Mouse (Mus musculus) T-helper 2 cell (primary cell): ENCODE results near the gene Tnni3k.
"Not testable (repeated sequence)": the region's sequence is repeated elsewhere in the genome, so short reads cannot be mapped to it uniquely, and the experiment has no call there.

Experiments
- in situ Hi-C: fragments of 300-600 bp; cut with MboI, MseI; formaldehyde crosslinking; loops from one replicate; pipeline ENCODE4 v1.15.1; 2025; ENCODE audit warnings: high pct_unique_total_duplicates

The Tnni3k gene

DNA sequence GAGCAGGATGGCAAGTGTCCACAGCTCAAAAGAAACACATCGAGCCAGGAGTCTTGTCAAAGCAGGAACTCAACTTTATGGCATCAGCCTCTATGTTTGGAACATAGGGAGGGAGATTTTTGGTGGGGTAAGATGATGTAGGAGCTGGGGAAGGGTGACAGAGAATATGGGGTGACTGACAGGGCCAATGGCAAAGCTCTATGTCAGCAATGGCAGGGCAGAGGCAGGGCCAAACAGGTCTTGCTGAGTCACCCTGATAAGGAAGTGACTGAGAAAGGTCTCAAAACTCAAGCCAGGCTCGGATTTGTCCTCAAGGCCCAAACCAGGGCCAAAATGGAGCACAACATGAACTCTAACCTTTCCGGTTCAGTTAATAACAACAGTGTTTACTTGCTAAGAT is 219.1 kb downstream of the Tnni3k start:
- in situ Hi-C loops: no loop called here

DNA sequence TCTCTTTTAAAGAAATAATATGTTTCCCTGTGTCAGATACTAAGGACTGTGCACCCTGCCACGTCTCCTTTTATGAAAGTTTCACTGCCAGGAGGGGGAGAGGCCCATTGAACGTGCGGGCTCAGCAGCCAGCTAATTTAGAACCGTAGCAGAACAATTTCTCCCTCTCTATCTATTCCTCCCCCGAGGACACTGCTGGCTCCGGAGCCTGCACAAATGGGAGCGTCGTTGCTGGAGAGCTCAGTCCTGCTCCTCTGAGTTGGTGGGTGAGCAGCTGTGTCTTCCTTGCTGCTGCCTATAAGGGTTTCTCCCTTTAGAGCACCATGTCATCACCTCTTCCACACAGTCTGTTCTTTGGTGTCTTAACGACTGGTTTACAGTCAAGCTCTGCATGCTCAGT is 220.8 kb downstream of the Tnni3k start:
- in situ Hi-C loops: no loop called here

DNA sequence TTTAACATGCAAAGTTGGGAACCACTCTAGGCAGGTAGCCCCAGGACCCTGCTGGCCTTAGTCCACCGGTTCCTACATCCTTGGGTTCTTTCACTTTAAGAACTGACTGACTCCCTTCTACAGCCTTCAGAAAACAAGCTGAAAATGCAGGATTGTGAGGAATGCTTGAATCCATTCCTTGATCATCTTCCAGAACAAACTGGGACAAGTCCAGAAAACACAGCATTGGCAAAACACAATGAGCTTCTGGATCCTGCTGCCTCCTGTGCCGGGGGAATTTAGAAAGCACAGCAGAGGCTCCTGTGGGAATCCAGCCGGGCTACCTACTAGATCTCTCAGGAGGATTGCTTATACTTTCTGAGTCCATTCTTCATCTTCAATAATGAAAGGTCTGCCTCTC is 229.5 kb downstream of the Tnni3k start:
- in situ Hi-C loops: no loop called here

DNA sequence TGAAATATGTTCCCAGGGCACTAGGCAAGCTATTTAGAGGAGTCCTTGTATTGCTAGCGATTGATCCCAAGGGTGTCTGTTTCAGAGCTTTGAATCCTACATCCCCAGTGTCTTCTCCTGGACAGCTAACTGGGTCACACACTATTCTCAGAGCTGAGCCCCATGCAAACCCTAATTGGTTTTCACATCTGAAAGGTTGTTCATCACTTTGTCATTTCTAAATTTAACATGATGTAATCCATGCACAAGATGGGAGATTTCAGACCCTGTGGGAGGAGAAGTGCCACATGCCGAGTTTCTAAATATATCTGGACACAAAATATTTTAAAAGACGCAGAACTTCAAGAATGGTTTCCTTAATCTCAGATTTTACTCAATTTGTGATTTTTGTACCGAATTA is 230.5 kb downstream of the Tnni3k start:
- in situ Hi-C loops: no loop called here

DNA sequence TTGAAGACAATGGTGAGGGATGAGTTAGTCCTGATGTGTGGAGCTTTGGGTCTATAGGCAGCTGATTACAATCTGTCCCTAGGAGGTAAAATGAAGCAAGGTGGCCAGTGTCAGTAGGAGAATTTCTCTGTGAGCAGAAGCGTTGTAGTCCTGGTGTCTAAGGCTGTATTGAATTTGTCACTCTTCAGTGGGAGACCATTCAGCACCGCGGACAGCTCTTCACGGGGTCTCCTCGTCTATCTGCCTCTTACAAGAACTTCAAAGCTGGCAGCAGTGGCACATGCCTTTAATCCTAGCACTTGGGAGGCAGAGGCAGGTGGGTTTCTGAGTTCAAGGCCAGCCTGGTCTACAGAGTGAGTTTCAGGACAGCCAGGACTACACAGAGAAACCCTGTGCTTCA is 235.5 kb downstream of the Tnni3k start:
- in situ Hi-C loops: not testable (repeated sequence)

DNA sequence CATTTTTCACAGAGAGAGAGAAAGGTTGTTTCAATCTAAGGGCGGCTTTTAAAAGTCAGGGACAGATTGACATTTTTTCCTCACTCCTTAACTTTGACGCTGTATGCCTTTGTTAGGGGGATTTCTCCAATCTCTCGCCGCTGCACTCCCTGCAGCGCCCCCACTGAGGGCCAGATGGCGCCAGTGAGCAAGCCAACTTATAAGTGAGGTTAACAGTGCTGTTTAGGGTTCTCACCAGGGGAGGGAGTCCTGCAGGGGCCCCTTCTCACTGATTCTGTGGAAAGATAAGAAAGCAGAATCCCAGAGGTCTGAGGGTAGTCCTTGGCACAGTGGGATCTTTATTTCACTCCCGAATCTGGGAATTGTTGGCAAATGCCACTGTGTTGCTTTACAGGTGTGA is 237.5 kb downstream of the Tnni3k start:
- in situ Hi-C loops: no loop called here

DNA sequence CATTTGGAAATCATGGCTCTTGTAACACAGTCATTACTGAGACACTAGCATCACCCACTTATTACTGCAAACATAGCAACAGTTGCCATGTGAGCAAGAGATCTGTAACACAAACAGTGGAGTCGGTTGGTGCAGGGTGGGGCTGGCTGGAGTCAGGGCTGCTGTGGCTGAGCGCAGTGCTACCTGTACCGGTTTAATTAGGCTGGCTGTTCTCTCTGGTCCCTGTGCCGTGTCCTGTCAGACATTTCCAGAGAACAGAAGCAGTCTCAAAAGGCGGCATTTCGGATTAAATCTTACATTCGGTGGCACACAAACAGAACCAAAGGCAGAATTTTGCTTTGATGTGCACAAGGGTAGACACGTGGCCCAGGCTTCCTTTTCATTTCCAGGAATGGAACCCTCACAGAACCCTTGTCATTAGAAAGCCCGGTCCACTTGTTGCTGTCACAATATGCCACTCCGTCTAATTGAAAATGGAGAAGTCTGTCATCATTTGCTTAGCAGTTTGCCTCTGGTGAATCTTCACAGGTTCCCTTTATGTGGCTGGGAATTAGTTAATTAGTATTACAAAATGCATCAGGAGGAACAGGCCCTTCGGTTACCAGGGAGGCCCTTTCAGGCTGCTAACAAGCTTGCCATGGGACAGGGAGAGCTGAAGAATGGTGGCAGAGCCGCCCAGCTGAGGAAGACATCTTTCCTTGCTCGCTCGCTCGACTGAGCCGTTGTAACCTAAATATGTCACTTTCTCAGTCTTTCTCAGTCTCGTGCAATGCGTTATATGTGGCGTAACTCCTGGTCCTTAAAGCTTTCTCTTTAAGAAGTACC is 238.2 kb downstream of the Tnni3k start:
- in situ Hi-C loops: no loop called here

DNA sequence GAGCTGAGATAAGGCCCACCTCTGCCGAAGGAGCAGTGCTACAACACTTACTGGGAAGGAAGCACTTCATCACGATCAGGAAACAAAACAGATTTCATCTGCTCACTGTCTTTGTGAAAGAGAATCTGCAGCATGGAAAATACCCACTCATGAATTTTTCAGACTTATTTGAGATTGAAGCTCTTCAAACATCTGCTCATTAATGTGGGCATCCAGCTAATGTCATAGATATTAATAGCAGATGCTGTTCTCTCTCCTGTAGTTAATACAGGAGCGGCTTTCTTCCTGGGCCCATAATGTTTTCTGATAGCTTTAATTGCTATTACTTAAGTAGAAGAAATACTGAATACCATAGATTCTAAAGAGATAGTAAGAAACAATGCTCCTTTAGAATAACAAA is 239.0 kb downstream of the Tnni3k start:
- in situ Hi-C loops: no loop called here

DNA sequence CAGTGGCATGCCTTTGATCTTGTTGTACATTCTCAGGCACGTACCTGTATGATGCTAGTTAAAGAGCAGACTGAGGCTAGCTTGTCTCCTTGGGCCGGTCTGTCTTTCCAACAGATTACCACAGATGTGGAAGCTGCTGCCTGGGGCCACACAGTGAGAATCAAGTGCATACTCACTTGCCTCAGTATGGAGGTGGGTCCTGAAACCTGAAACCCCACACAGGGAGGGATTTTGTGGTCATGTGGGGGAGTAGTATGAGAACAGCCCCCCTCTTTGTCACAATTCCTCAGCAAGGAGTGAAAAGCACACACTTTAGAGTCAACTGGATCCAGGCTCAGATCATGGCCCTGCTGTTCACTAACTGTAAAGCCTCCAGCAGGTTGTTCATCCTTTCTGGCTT is 239.6 kb downstream of the Tnni3k start:
- in situ Hi-C loops: no loop called here

DNA sequence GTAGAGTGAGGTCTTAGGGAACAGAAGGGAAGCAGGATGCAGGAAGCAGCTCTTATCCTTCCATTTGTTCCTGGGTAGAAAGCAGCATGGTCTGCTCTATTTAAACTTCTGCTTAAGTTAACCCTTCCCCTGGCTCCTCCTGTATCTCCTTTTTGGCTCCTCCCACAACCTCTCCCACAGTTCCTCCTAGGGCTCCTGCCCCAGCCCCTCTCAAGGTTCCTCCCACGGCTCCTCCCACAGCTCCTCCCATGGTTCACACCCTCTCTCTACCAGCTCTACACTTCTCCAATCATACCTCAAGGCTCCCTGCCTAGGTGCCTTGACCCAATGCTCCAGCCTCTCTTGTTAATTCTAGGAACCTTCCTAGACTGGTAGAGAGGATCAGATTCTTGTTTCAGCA is 242.3 kb downstream of the Tnni3k start:
- in situ Hi-C loops: no loop called here

DNA sequence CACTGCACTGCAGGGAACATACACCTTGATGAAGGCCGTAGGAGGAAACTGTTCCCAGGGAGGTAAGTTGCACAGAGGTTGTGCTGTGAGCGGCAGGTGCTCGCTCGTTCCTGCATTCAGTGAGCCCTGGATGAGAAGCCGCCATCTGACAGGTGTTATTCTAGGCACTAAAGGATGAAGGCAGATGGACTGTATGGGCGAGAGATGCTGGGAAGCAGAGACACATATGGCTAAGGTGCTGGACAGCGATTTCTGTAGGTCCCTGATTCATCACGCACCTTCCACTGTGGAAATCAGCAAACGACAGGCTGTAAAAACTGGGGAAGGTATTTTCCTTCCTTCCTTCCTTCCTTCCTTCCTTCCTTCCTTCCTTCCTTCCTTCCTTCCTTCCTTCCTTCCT is 243.4 kb downstream of the Tnni3k start:
- in situ Hi-C loops: no loop called here

DNA sequence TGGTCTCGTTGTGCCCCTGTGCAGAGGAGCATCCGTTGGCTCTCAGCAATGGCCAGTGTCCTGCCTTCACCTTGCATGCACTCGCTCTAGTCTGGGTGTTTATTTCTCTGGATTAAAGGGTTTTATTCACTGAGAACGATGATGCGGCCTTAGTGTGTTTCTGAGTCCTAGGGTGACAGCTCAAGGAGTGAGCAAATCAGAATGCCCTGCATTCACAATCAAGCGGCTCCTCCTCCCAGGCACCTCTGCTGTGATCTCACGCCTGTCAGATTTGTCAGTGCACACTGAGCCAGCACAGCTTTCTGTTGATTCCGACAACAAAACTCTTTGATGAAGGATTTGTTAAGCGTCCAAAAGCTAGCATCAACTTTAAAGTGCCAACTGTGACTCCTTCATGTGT is 243.9 kb downstream of the Tnni3k start:
- in situ Hi-C loops: no loop called here

DNA sequence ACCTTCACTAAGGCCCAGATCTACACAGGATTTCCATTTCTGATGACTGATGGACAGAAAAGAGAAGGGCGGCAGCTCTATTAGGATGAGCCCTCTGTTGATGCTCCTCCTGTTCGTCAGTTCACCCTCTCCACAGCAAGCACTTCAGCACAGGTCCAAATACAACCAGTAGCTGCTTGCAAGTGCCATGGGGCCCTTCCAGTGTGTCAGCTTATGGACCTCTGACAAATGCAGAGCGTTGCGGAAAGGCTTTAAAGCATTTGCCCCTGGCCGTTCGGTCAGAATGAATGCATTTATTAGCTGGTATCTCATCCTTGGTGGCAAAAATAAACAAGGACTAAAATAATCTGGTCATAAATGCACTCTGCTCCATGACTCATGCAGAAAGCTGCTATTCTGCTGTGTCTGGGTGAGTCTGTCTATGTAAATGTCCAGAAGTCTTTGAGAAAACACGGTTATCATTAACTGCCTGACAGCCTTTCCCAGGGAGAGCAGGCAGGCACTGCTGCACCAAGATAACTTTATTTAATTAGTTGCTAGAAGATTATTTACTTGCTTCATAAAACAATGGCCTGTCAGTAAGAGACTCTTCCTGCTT is 244.8 kb downstream of the Tnni3k start:
- in situ Hi-C loops: no loop called here

DNA sequence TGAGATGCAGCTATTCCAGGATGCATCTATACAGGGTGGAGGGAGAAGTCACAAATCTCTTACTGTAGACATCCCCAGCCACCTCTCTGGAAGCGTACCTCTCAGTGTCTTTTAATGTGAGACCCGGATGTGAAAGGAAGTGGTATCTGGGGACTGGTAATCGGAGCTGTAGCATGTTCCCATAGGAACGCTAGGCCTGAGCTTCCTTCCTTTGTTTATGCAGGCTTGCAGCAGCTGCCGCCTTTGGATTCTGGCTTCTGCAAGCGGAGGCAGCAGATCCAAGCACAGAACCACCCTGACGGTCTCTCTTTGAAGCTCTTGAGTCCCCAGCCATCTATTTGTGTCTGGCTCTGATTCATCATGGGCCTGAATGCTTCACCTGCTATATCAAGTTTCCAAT is 248.6 kb downstream of the Tnni3k start:
- in situ Hi-C loops: no loop called here

DNA sequence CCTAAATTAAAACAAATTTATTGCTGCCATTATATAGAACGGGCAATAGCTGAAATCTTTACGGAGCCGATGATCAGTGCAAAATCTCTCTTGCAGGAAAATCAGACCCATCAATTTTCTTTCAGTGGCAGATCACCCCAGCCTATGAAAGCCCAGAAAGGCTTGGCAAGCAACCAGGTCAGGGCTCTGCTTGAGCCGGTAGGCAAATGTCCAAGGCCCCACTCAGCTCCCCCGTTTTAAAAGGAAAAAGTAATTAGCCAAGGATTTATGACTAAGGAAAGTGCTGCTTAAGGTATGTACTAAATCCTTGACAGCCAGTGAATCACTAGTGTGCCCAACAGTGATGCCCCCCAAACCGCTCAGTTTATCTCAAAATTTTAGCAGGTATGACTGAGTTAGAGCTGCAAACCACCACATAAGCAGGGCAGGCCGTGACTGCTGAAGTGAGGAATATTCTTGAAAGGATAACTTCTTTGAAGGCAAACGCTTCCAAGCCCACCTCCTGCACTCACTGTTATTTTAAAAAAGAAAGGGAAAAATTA is 254.2 kb downstream of the Tnni3k start:
- in situ Hi-C loops: no loop called here

DNA sequence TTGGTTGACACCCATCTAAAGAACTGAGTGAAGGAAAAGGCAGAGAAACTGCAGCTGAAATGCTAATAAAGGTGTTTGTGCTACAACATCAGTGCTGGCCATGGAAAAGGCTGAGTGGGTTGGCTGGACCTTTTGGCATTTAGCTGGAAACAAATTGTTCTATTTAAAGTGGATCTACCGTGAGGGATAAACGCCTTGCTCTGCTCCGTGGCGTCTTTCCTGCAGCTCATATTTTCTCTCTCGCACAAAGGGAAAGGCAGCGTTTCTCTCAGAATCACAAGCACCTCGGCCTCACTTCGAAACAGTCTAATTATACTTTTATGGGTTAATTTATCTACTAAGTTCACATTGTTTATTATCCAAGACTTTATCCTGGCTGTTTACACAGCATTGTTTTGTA is 254.8 kb downstream of the Tnni3k start:
- in situ Hi-C loops: no loop called here

DNA sequence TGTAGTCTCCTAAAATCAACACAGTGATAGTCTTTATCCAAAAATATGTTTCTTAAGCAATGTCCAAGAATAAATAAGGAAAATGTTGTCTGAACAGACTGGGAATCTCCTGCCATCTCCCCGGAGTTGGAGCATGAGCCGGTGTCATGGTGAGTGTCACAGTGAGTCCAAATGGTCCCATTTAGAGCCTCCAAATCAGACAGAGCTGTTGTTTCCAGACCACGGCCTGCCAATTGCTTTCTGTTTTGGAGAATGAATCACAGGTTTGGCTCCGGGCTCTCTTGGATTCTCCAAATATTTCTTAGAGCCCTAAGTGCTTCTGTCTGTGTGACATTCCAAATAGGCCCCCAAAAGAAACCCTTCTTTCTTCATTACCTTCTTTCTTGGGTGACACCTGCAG is 256.4 kb downstream of the Tnni3k start:
- in situ Hi-C loops: no loop called here

DNA sequence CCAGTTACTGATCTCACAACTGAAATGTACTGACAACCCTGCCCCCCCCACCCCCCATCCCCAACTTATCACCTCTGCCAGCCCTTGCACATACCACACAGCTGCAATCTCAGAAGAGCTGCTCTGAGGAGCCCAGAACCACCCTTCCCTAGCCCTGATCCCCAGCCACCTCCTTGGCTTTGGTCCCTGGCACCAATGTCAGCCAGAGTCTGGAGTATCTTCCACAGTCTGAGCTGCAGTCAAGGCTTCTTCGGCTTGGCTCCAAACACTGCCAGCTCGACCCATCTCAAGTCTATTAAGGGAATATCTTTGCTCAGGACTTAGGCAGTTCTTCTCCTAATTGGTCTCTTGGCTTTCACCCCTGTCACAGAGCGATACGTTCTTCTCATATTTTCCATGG is 261.6 kb downstream of the Tnni3k start:
- in situ Hi-C loops: no loop called here

DNA sequence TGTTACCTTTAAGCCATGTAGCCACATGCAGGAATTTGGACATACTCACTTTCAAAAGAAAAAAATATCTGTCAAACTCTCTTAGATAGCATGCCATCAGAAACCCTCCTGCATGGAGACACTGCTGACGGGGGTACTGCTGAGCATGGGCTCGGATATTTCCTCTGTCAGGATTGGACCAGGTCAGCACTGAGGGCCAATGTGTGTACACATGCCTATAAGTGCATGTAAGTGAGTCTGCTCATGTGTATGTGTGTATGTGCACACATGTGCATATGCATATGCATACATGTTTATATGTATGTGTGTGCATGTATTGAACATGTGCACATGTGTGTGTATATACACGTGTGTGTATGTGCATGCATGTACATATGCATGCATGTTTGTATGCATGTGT is 267.6 kb downstream of the Tnni3k start:
- in situ Hi-C loops: no loop called here

DNA sequence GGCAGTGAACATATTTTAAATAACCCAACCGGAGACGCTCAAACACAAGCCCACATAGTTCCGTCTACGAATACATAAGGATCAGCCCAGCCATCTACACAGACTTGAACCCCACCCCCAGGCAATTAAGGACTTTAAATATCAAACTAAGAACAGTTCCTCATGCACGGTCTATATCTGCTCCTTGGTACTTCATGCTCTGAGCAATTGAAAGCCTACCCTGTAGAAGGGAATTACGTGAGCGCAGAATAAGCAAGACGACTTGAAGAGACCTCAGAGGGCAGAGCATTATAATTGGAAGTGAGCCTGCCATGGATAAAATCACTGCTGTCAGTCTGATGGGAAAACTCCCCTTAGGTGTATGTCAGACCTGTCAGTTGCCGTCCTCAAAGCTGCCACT is 268.9 kb downstream of the Tnni3k start:
- in situ Hi-C loops: no loop called here

DNA sequence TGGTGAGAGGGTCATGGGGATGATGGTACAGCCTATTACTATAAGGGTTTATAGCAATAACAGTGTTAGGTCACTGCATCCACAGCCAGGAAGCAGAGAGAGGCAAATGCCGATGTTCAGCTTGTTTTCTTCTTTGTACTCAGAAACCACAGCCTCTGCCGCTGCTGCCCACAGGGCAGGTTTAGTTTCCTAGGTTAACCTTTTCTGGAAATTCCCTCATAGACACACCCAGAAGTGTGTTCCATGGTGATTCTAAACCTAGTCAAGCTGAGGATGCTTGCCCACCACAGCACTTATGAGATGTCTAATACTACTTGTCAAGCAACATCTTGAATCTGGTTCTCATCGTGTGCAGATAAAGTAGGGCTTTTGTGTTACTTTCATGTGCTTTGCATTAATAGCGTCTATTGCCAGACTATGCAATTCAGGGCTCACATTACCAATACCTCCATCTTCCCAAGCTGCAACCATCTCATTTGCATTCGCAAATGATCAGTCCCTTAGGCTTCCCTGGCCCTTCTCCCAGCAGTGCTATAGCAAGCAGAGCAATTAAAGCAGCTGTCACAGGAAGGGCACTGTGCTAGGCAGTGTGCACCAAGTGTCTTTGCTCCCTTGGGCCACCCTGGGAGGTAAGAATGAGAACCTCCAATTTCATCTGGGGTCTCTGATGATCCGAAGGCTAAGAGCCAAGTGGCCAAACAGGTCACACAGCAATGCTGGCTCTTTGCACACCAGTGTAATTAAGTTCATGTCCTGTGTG is 276.2 kb downstream of the Tnni3k start:
- in situ Hi-C loops: no loop called here

DNA sequence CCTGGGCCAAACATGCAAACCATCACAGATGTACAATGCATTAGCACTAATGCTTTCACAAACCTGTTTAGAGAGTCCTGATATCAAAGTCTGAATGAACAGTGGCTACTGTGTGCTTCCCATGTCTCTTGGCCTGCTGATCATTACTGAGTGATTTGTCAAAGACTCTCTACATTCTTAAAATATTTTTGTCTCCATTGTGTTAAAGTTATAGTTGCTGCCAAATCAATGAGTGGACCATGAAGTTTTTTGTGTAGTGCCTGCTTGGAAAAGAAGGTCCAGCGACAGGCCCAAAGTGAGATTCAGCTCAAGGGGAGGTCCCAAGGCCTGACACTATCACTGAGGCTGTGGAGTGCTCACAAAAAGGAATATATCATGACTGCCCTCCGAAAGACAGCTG is 283.6 kb downstream of the Tnni3k start:
- in situ Hi-C loops: loop anchor here (25.0 kb wide), 1 partner anchor 91 kb away; no protein-coding TSS in a partner anchor
